Mouse (Mus musculus) heart, embryonic 16.5 days (tissue): ENCODE results near the gene Sall4. TPM values are rescaled to one million over a fixed set of nuclear protein-coding genes. Genes with fewer than 3 reads are reported as not detected.

Source experiments
- ATAC-seq: fragments of 200-750 bp; cut with Nextera tagmentation; replicated peaks from 2 replicates; pipeline ENCODE4 v1.8.0; 2017; ENCODE audit warnings: moderate number of reproducible peaks; ENCODE audit not compliant: insufficient read depth, low FRiP score; ENCODE audit errors: extremely low read depth
- H3K27ac ChIP-seq: fragments of 300-500 bp; sonication (generic); 2 replicates; pipeline ENCODE4 v1.5.1; 2014; ENCODE audit warnings: mild to moderate bottlenecking, low read length, control low read depth, moderate library complexity
- H3K27me3 ChIP-seq: fragments of 300-500 bp; sonication (generic); 2 replicates; pipeline ENCODE4 v1.6.1; 2014; ENCODE audit warnings: low read length, mixed read lengths; ENCODE audit not compliant: control insufficient read depth, insufficient read depth
- H3K36me3 ChIP-seq: fragments of 300-500 bp; sonication (generic); 2 replicates; pipeline ENCODE4 v1.6.1; 2014; ENCODE audit not compliant: control insufficient read depth, insufficient read depth
- H3K4me1 ChIP-seq: fragments of 300-500 bp; sonication (generic); 2 replicates; pipeline ENCODE4 v1.6.1; 2014; ENCODE audit warnings: low read length, mixed read lengths; ENCODE audit not compliant: control insufficient read depth, insufficient read depth
- H3K4me2 ChIP-seq: fragments of 300-500 bp; sonication (generic); 2 replicates; pipeline ENCODE4 v1.6.1; 2014; ENCODE audit warnings: low read depth, mild to moderate bottlenecking, control low read depth, low read length
- H3K4me3 ChIP-seq: fragments of 300-500 bp; sonication (generic); 2 replicates; pipeline ENCODE4 v1.5.1; 2014; ENCODE audit warnings: mild to moderate bottlenecking, control low read depth, low read length
- H3K9ac ChIP-seq: fragments of 300-500 bp; sonication (generic); 2 replicates; pipeline ENCODE4 v1.6.1; 2014; ENCODE audit warnings: low read length, control low read depth
- H3K9me3 ChIP-seq: fragments of 300-500 bp; sonication (generic); replicated peaks from 2 replicates; pipeline ENCODE4 v1.6.1; 2016; ENCODE audit warnings: low read length; ENCODE audit not compliant: control insufficient read depth
- WGBS: fragments of 180-500 bp; shearing (Covaris S2); extraction: QIAGEN DNeasy Blood & Tissue Kit; methylation state at CpG from one replicate; pipeline ENCODE4 v1.1.7; 2014; 5-methylcytosine and 5-hydroxymethylcytosine counted together
- polyA plus RNA-seq: library from polyadenylated mRNA; unstranded; fragments of >200 nt; fragmentation: Nextera tagmentation; extraction: Ambion mirVana; gene quantifications from 2 replicates; pipeline ENCODE4 v1.2.1, GENCODE M21; 2015

Gene Sall4
- 0.76 and 0.92 TPM in 2 replicates for polyA plus RNA-seq

GRCm38 (mm10) chr2:168767582-168767981 lies at the start of gene Sall4:
TSS of gene Sall4 (minus strand) at chr2:168767943.
- Histone ChIP-seq H3K4me3 (peak within 1 kb of the TSS; percentile 64), H3K9me3 (no peaks in the 10 kb centered on the region), H3K27me3 (peaks cover 57% of the 10 kb centered on the region), H3K4me2 (peak within 1 kb of the TSS; percentile 86), H3K36me3 (no peaks in the 10 kb centered on the region), H3K9ac (peak within 1 kb of the TSS; percentile 76), H3K27ac (peak within 1 kb of the TSS; percentile 77), H3K4me1 (peaks cover 8% of the 10 kb centered on the region; the same call in 1 of the 2 replicates)
- WGBS = 16% methylated on average over 10 of the region's 10 CpGs
- no peak for ATAC-seq

- no peaks in the 10 kb centered on the region for H3K9me3 ChIP-seq
- H3K4me3 ChIP-seq = no peak overlapping the region
- 40% methylated on average over 6 of the region's 6 CpGs for WGBS
- H3K27ac ChIP-seq = no peak overlapping the region
- no peaks in the 10 kb centered on the region for H3K4me1 ChIP-seq
- no peaks in the 10 kb centered on the region for H3K36me3 ChIP-seq
- no peak overlapping the region for H3K9ac ChIP-seq
- no peak for ATAC-seq
- H3K4me2 ChIP-seq = no peak overlapping the region
- H3K27me3 ChIP-seq = peaks cover 2% of the 10 kb centered on the region; the same call in 1 of the 2 replicates
Measured at GRCm38 (mm10) chr2:168813243-168813642, 45.5 kb upstream of the Sall4 start.

- Histone ChIP-seq H3K4me1 (no peaks in the 10 kb centered on the region), H3K9ac (no peak overlapping the region), H3K9me3 (no peaks in the 10 kb centered on the region), H3K4me3 (no peak overlapping the region), H3K36me3 (no peaks in the 10 kb centered on the region), H3K27ac (no peak overlapping the region), H3K27me3 (peaks cover 2% of the 10 kb centered on the region; the same call in 1 of the 2 replicates), H3K4me2 (0 out of 2 replicates have a peak overlapping the region, but pooled peaks have one; percentile 15)
- WGBS = 20% methylated on average over 14 of the region's 14 CpGs
- ATAC-seq = no peak
Measured at GRCm38 (mm10) chr2:168809895-168810294, 42.2 kb upstream of the Sall4 start.

GRCm38 (mm10) chr2:168807681-168808080 lies 39.9 kb upstream of the Sall4 start:
- 63% methylated on average over 4 of the region's 4 CpGs for WGBS
- ATAC-seq = no peak
- no peak overlapping the region for H3K27ac ChIP-seq

GRCm38 (mm10) chr2:168803849-168804248 lies 36.1 kb upstream of the Sall4 start:
- Histone ChIP-seq H3K4me1 (no peaks in the 10 kb centered on the region), H3K4me3 (no peak overlapping the region), H3K36me3 (no peaks in the 10 kb centered on the region), H3K4me2 (no peak overlapping the region), H3K9ac (no peak overlapping the region), H3K27me3 (no peaks in the 10 kb centered on the region), H3K27ac (no peak overlapping the region), H3K9me3 (no peaks in the 10 kb centered on the region)
- no peak for ATAC-seq
- WGBS = 64% methylated on average over 4 of the region's 4 CpGs

More at GRCm38 (mm10) chr2:168807681-168808080, 39.9 kb upstream of the Sall4 start:
- H3K9ac ChIP-seq = no peak overlapping the region
- H3K4me3 ChIP-seq = no peak overlapping the region
- no peaks in the 10 kb centered on the region for H3K36me3 ChIP-seq
- no peak overlapping the region for H3K4me2 ChIP-seq
- no peaks in the 10 kb centered on the region for H3K9me3 ChIP-seq
- no peaks in the 10 kb centered on the region for H3K4me1 ChIP-seq
- H3K27me3 ChIP-seq = peaks cover 2% of the 10 kb centered on the region; the same call in 1 of the 2 replicates

- no peak for ATAC-seq
- Histone ChIP-seq H3K9me3 (no peaks in the 10 kb centered on the region), H3K27ac (no peak overlapping the region), H3K36me3 (no peaks in the 10 kb centered on the region), H3K27me3 (no peaks in the 10 kb centered on the region), H3K4me3 (no peak overlapping the region), H3K9ac (no peak overlapping the region), H3K4me1 (no peaks in the 10 kb centered on the region), H3K4me2 (no peak overlapping the region)
- 73% methylated on average over 12 of the region's 12 CpGs for WGBS
Measured at GRCm38 (mm10) chr2:168799326-168799725, 31.6 kb upstream of the Sall4 start.

- no peak for ATAC-seq
- H3K4me2 ChIP-seq = no peak overlapping the region
- H3K4me3 ChIP-seq = no peak overlapping the region
- H3K9ac ChIP-seq = no peak overlapping the region
- H3K4me1 ChIP-seq = no peaks in the 10 kb centered on the region
- WGBS = 64% methylated on average over 7 of the region's 7 CpGs
- no peaks in the 10 kb centered on the region for H3K9me3 ChIP-seq
- no peaks in the 10 kb centered on the region for H3K27me3 ChIP-seq
- H3K36me3 ChIP-seq = no peaks in the 10 kb centered on the region
- H3K27ac ChIP-seq = no peak overlapping the region
Measured at GRCm38 (mm10) chr2:168798921-168799320, 31.2 kb upstream of the Sall4 start.

- H3K4me3 ChIP-seq = no peak overlapping the region
- H3K4me2 ChIP-seq = no peak overlapping the region
- H3K27me3 ChIP-seq = no peaks in the 10 kb centered on the region
- WGBS = 67% methylated on average over 4 of the region's 4 CpGs
- H3K9ac ChIP-seq = no peak overlapping the region
- no peaks in the 10 kb centered on the region for H3K4me1 ChIP-seq
- no peak for ATAC-seq
- no peaks in the 10 kb centered on the region for H3K36me3 ChIP-seq
- no peaks in the 10 kb centered on the region for H3K9me3 ChIP-seq
- H3K27ac ChIP-seq = no peak overlapping the region
Measured at GRCm38 (mm10) chr2:168791115-168791802, 23.5 kb upstream of the Sall4 start.

GRCm38 (mm10) chr2:168786174-168786573 lies 18.4 kb upstream of the Sall4 start:
- Histone ChIP-seq H3K36me3 (no peaks in the 10 kb centered on the region), H3K27me3 (peaks cover 2% of the 10 kb centered on the region; the same call in 1 of the 2 replicates), H3K4me2 (no peak overlapping the region), H3K27ac (no peak overlapping the region), H3K4me3 (no peak overlapping the region), H3K9ac (no peak overlapping the region), H3K4me1 (no peaks in the 10 kb centered on the region), H3K9me3 (no peaks in the 10 kb centered on the region)
- WGBS = 91% methylated on average over 9 of the region's 9 CpGs
- ATAC-seq = no peak
